Mouse (Mus musculus) cerebral cortex, adult 2 months (tissue): ENCODE measurements around the gene Slc6a9.

ENCODE experiments used
- WGBS: fragments of 180-500 bp; shearing (Covaris S2); methylation state at CpG from one replicate; pipeline ENCODE4 v1.1.7; 2018; 5-methylcytosine and 5-hydroxymethylcytosine counted together

Slc6a9 gene

DNA sequence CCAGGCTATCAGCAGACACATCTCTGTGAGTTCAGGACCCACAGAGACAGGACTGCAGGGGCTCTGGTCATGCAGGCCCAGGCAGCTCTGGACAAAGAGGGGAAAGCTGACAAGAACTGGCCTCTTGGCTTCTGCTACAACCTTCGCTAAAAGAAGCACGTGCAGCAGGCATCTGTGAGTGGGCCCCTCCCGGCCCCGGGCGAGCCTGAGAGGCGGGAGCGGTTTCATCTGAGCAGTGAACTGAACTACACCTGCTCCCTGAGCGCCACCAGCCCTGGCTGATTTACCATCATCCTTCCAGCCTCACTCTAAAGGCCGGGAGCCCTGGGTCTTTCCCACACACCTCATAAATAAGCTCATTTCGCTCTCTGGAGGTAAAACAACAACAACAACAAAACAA is 44.0 kb downstream of the Slc6a9 start:
- WGBS, result 61% methylated on average over 10 of the region's 10 CpGs

GRCm38 (mm10) chr4:117878703-117879102 is 44.4 kb downstream of the Slc6a9 start:
- 58% methylated on average over 5 of the region's 5 CpGs for WGBS

DNA sequence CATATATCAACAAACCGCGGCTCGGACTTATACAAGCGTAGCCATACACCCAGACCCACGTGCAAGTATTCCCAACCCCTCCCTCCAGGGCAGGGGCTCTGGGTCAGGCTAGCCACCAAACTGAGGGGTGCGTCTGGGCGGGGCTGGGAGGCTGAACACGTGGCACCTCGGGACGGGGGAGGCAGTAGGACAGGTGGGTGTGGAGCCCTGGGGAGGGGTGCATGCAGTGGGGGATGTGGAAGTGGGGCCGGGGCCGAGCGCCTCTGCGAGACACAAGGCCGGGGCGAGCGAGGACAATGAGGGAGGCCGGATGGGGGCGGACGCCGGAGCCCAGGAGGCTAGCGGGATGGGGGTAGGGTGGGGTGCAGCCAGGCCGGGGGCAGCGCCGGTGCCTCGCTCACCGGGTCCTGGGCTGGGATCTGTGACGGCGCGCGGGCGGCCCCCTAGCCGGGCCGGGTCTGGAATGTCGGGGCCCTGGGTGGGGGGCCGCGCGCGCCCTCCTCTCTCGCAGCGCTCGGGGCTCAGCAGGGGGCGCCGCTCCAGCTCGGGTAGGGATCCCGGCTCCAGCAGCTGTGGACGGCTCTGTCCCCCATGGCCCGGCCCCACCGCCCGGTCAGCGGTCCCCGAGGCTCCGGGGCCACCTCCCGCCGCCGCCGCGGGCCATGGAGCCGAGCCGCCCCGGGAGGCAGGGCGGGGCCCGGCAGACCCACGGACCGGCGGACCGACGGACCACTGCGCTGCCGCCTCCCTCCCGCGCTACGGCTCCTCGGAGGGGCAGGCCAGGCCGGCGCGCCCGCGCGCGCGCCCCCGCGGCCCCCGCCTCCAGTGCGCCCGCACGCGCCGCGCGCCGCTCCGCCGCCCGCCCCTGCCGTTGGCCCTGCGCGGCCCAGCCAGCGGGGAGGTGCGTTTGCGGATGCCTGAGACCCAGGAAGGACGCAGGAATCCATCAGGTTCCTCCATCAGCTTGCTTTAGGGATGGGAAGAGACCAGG is 48.7 kb downstream of the Slc6a9 start, which contains the start of gene B4galt2:
Gene B4galt2, minus strand, starts transcription at position 787 of the 991 bp plus-strand sequence.
- WGBS, result 2% methylated on average over 74 of the region's 103 CpGs

- 76% methylated on average over 1 of the region's 1 CpGs for WGBS
Measured at GRCm38 (mm10) chr4:117884146-117884545, 49.8 kb downstream of the Slc6a9 start.

GRCm38 (mm10) chr4:117885093-117885492 is 50.8 kb downstream of the Slc6a9 start:
- WGBS, result 79% methylated on average over 10 of the region's 10 CpGs

DNA sequence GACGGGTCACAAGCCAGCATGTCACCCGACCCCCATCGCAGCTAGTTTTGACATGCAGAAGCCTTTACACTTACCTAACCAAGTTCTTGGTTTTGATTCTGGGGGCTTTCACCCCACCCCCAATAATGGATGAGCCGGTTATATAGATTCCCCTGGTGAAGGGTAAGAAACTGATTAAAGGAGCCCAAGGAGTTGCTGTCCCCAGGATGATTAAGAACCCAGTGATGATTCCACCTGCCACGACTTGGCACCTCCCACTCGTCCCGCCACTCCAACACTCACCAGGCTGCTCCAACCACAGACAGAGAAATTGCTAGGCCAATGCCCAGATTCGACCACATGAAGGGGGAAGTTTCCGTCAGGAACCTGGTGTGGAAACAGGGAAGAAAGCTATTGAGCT is 51.7 kb downstream of the Slc6a9 start:
- WGBS, result 57% methylated on average over 9 of the region's 9 CpGs

GRCm38 (mm10) chr4:117886644-117887043 is 52.3 kb downstream of the Slc6a9 start:
- 2% methylated on average over 24 of the region's 24 CpGs for WGBS

DNA sequence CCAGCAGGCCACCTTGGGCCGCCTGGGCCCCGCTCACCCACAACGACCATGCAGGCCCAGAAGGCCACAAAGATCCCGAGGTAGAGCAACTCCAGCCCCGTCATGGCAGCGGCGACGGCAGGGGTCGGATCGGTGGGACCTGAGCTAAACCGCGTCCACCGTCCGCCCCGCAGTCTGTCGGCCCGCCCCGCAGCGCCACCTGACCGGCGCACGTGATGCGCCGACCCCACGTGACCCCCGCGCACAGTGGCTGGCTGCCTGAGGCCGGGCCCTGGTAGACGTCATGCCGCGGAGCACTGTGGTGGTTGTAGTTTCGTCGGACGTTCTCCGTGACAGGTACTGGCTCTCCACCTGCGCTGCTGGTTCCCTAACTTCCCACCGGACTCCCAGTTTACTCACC is 52.8 kb downstream of the Slc6a9 start, which contains the start of gene Atp6v0b:
Gene Atp6v0b, minus strand, starts transcription at position 201 of the 400 bp plus-strand sequence.
- under 1% methylated on average over 37 of the region's 37 CpGs for WGBS

DNA sequence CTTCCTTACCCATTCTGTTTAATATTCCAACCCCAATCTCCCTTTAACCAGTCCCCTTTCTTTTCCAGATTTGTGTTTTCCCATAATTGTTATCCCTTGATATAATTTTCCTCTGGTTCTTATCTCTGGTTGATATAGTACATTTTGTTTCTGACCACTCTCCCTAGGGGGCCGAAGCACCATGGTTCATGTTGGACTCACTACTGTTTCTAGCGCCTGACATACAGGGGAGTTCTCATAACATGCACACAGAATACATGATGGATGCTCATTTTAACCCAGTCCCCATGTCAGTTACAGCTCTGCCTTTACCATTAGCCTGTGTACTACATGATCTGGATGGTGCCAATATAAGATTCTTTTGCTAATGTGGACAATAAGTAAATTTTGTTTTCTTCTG is 53.6 kb downstream of the Slc6a9 start:
- 66% methylated on average over 2 of the region's 2 CpGs for WGBS

DNA sequence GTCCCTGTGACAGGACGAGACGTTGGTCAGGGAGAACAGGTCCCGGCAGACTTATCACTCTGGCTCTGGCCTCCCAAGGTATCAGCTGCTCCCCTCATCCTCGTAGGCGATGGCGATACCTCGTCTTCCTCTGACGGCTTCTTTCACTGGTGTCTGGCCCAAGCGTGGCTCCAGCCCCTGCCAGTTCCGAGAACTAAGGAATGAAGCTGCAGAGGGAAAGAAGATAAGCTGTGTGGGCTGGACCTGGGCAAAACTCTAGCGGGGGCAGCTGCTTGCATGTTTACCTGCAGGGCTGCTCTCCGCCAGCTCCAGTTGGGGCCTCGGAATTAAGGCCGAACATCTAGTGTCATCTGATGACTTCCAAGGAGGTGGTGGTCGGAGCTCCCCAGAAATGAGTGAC is 55.2 kb downstream of the Slc6a9 start:
- WGBS, result 89% methylated on average over 15 of the region's 15 CpGs

GRCm38 (mm10) chr4:117890031-117890430 is 55.7 kb downstream of the Slc6a9 start:
- 86% methylated on average over 14 of the region's 14 CpGs for WGBS

GRCm38 (mm10) chr4:117890750-117891149 is 56.4 kb downstream of the Slc6a9 start:
- WGBS, result 72% methylated on average over 8 of the region's 8 CpGs

DNA sequence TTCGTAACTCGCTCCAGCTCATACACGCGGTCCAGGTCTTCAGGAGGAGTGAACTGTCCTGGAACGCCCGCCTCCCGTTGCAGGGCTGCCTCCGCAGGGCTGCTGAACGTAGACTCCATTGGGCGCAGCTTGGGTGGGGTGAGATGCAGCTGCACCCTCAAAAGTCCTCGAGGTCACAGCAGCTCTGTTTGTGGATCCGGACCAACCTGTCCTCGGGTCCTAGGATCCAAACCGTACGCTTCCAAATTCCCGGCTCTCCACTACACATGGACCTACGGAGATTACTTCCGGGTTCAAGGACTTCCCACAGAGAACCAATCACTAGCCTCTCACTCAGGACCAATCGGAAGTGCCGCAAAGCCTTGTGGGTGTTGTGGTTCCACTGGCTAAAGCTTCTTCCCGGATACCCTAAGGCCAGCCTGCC is 57.4 kb downstream of the Slc6a9 start, which contains the start of gene Dph2:
Gene Dph2, minus strand, starts transcription at position 295 of the 424 bp plus-strand sequence.
- WGBS, result under 1% methylated on average over 21 of the region's 21 CpGs

- 40% methylated on average over 9 of the region's 9 CpGs for WGBS
Measured at GRCm38 (mm10) chr4:117893376-117893775, 59.1 kb downstream of the Slc6a9 start.

GRCm38 (mm10) chr4:117894601-117895000 is 60.3 kb downstream of the Slc6a9 start:
- WGBS, result 88% methylated on average over 8 of the region's 8 CpGs

DNA sequence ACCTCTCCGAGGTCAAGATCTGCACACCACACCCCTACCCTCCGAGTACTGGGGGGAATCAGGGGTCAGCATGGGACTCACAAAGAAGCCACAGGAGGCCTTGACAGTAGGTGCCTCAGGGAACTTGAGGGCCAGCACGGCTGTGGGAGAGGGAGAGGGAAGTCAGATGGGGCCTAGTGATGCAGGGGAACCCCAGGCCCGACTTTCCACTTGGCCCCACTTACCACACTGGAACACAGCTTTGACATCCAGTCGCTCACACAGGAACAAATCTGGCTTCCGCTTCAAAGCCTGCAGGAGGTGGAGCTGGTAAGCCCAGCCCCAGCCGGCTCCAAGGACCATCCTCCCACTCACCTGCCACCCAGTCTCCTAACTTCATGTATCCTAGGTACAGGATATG is 61.0 kb downstream of the Slc6a9 start:
- WGBS, result 71% methylated on average over 7 of the region's 7 CpGs

DNA sequence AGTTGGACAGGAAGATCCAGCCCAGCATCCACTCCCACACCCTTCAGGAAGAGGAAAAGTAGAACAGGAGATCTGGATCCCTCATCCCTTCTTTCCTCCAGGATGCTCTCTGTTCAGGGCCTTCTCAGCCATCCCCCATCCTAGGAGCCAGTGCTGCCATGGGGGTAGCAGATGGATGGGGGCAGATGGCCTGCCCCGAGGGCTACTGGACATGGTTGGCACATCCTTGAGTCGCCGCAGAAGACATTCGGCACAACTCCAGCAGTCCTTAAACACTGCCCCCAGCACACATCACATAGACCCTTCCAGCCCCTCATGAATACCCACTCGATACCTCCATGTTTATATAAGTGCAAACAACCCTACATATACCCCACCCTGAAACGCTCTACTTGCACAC is 61.7 kb downstream of the Slc6a9 start:
- 91% methylated on average over 6 of the region's 6 CpGs for WGBS

DNA sequence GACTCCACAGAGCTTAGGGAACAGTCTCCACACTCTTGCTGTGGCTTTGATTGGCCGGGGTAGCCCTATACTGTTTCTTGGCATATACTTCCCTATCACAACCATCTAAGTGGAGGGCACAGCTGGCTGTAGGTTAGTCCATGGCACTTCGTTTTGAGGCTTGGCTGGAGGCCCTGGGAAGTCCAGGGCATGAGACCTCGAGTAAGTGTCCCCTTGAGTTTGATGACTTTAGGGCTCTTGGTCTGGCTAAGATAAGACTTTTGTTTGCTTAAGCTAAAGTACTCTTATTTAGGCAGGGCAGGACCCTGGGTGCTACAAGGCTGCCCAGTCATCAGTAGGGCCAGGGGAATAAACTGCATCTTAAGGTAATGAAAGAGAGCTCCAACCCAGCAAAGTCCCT is 63.8 kb downstream of the Slc6a9 start:
- WGBS, result 84% methylated on average over 3 of the region's 3 CpGs

GRCm38 (mm10) chr4:117904094-117904493 is 69.8 kb downstream of the Slc6a9 start:
- WGBS, result 40% methylated on average over 10 of the region's 10 CpGs

DNA sequence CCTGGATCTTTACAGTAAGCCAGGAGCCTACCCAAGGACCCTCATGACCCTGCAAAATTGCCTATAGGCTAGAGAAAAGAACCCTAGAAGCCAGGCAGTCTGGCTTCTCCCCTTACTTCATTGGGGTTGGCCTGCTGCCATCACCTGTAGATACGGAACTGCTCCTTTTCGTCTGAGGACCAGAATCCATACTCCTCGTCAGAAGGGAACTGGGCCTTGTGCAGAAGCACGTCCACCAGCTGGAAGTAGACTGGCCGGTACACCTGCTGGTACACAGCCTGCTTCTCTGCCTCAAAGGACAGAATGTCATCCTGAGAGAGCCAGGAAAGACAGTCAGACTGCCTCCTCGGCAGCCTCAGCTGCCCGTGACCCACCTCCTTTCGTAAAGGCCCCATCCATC is 70.5 kb downstream of the Slc6a9 start:
- 68% methylated on average over 8 of the region's 8 CpGs for WGBS

DNA sequence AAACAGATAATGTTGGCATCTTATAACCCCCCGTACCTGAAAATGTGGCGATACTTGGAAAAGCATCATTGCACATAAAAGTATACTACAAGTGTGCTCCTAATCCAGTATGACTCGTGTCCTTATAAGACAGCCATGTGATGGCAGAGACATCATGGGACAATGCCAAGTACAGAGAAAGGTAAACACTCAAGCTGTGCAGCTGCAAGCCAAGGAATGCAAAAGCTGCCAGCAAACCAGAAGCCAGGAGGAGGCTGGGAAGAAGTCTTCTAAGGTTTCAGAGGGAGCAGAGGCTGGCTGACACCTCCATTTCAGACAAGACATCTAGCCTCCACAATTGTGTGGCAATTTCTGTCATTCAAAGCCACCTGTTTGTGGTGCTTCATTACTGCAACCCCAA is 71.9 kb downstream of the Slc6a9 start:
- WGBS, result 63% methylated on average over 3 of the region's 3 CpGs

- 34% methylated on average over 8 of the region's 8 CpGs for WGBS
Measured at GRCm38 (mm10) chr4:117908834-117909453, 74.6 kb downstream of the Slc6a9 start.

DNA sequence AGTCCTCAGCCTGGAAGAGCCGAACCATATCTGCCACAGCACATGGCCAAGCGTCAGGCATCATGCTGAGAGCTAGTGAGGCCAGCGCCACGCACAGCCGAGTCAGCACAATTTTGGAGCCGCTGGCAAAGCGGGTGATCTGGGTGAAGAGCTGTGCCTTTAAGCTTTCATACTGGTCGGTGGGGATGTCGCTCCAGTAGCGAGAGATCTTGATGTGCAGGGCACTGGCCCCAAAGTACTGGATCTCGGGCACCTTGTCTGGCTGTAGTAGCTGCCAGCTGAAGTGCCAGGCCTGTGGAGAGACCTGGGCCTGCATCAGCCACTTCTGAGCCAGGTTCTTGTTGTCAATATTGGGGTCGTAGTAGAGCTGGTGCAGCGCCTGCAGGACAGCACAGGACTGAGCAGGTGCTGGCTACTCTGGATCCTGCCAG is 77.8 kb downstream of the Slc6a9 start:
- 71% methylated on average over 13 of the region's 13 CpGs for WGBS
